Mouse (Mus musculus) lung, postnatal 4 days (tissue): ENCODE measurements around the gene Prdm16.

Experiments used
- DNase-seq, 2 experiments: peaks; one replicate each; pipeline ENCODE4 v3.0.0; 2021

The Prdm16 gene

GRCm38 (mm10) chr4:154472569-154472968 is 164.1 kb downstream of the Prdm16 start:
- no peak for DNase-seq

- DNase-seq: no peak
These were observed 165.1 kb downstream of the Prdm16 start for GRCm38 (mm10) chr4:154471447-154472101.

- peak in 1 of 2 experiments; percentile 41 for DNase-seq
These were observed 170.4 kb downstream of the Prdm16 start for GRCm38 (mm10) chr4:154466305-154466704.

GRCm38 (mm10) chr4:154465123-154465522 is 171.6 kb downstream of the Prdm16 start:
- DNase-seq: no peak

- DNase-seq: no peak
These were observed 176.7 kb downstream of the Prdm16 start for GRCm38 (mm10) chr4:154460021-154460420.

GRCm38 (mm10) chr4:154457756-154458155 is 178.9 kb downstream of the Prdm16 start:
- no peak for DNase-seq

- DNase-seq: no peak
These were observed 180.3 kb downstream of the Prdm16 start for GRCm38 (mm10) chr4:154456265-154456822.

- no peak for DNase-seq
These were observed 186.2 kb downstream of the Prdm16 start for GRCm38 (mm10) chr4:154450441-154450840.

- peak; percentile 9 to 37 for DNase-seq
These were observed 186.6 kb downstream of the Prdm16 start for GRCm38 (mm10) chr4:154450036-154450435.

GRCm38 (mm10) chr4:154449343-154449742 is 187.3 kb downstream of the Prdm16 start:
- peak; percentile 52 to 58 for DNase-seq

GRCm38 (mm10) chr4:154445721-154446120 is 191.0 kb downstream of the Prdm16 start:
- DNase-seq: no peak

GRCm38 (mm10) chr4:154442645-154443304 is 193.9 kb downstream of the Prdm16 start:
- DNase-seq: no peak

GRCm38 (mm10) chr4:154439455-154440052 is 197.1 kb downstream of the Prdm16 start:
- no peak for DNase-seq

GRCm38 (mm10) chr4:154438610-154439009 is 198.1 kb downstream of the Prdm16 start:
- DNase-seq: no peak

- no peak for DNase-seq
These were observed 206.9 kb downstream of the Prdm16 start for GRCm38 (mm10) chr4:154429770-154430169.

- no peak for DNase-seq
These were observed 209.8 kb downstream of the Prdm16 start for GRCm38 (mm10) chr4:154426901-154427300.

- DNase-seq: no peak
These were observed 211.4 kb downstream of the Prdm16 start for GRCm38 (mm10) chr4:154425284-154425683.

GRCm38 (mm10) chr4:154424681-154425080 is 212.0 kb downstream of the Prdm16 start:
- DNase-seq: no peak

- no peak for DNase-seq
These were observed 214.2 kb downstream of the Prdm16 start for GRCm38 (mm10) chr4:154422431-154422913.

GRCm38 (mm10) chr4:154420749-154421148 is 215.9 kb downstream of the Prdm16 start:
- DNase-seq: no peak

- no peak for DNase-seq
These were observed 216.9 kb downstream of the Prdm16 start for GRCm38 (mm10) chr4:154419766-154420165.

- DNase-seq: no peak
These were observed 217.7 kb downstream of the Prdm16 start for GRCm38 (mm10) chr4:154418993-154419392.

- DNase-seq: no peak
These were observed 218.3 kb downstream of the Prdm16 start for GRCm38 (mm10) chr4:154418327-154418744.

GRCm38 (mm10) chr4:154416728-154417127 is 219.9 kb downstream of the Prdm16 start:
- no peak for DNase-seq
